Mouse (Mus musculus): ENCODE data around the gene Znrf1.
"Not testable (repeated sequence)": the region's sequence is repeated elsewhere in the genome, so short reads cannot be mapped to it uniquely, and the experiment has no call there.

The Znrf1 gene

DNA sequence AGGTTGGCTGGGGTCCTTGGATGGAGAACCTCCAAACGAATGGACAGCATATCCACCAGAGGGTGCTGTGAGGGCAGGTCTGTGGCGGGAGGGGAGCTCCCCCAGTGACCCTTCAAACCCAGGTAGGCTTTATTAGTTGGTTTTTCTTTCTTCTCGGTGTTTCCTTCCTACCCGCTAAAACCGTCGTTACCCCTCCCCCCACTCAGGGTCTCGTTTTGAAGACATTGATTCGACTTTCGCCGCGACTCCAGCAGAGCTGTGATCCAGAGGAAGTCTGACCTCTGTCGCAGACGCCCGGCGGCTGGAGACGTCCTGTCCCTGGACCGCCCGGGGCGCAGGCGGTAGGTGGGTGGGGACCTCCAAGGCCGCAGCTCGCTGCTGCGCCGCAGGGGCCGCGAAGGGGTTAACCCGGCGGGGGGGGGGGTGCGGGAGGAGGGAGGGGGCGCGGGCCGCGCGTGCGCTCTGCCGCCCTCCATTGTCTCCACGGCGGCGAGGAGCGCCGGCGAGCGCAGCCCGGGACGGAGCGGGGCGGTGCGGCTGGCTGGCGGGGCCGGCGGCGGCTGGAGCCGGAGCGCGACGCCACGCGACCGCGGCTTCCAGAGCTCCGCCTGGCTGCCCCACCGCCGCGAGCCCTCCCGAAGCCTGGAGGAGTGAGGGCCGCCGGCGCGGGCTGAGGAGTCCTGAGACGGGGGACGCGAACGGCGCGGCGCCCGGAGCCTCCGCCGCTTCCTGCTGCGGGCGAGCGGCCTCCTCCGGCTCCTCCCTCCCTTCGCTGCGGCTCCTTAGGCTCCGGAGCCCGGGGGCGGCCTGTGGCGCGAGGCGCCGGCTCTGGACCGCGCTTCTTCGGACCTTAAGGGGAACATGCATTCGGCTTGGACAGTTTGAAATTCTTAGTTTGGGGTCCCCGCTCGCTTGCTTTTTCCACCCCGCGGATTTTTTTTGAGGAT lies at the start of gene Znrf1:
Gene Znrf1 (plus strand): TSS at position 67 of the 947 bp plus-strand sequence.
- DNase-seq (ENCODE audit: extremely low read depth, low read depth), result peak; percentile 36

- no peak for DNase-seq (ENCODE audit: extremely low read depth, low read depth)
These were observed 45.8 kb upstream of the Znrf1 start for GRCm38 (mm10) chr8:111490034-111490591.

DNA sequence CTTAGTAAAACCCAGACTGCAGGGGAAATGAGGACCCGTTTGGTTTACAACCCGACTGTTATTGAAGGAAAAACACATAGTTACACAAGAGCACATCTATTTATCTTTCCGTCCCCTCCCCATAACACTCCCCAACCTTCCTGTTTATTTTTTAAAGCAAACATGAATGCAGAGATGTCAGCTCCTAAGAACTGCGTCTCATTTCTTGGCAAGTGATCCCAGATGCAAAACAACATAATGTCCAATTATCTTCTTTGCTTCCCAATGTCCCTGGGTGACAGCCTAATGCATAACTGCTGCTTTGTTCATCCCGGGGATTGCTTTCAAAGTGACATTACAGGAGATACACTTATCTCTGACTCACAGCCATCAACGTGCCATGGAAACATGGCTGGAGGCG lies 44.7 kb upstream of the Znrf1 start:
- no peak for DNase-seq (ENCODE audit: extremely low read depth, low read depth)

DNA sequence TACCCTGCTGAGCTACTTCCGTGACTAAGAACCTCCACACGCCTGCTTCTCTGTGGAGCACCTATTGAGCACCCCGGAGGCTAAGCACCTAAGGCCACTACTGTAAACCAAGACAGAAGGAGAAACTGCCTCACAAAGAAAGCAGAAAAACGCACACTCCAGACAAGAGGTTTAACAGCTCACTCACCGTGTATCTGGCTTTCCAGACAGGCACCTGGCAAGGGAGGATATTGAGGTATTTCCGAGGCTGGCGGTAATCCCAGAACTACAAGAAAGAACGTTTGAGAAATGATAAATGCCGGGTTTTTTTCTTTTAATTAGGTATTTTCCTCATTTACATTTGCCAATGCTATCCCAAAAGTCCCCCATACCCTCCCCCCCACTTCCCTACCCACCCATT lies 43.4 kb upstream of the Znrf1 start:
- no peak for DNase-seq (ENCODE audit: extremely low read depth, low read depth)

GRCm38 (mm10) chr8:111493176-111493575 lies 42.7 kb upstream of the Znrf1 start:
- no peak for DNase-seq (ENCODE audit: extremely low read depth, low read depth)

DNA sequence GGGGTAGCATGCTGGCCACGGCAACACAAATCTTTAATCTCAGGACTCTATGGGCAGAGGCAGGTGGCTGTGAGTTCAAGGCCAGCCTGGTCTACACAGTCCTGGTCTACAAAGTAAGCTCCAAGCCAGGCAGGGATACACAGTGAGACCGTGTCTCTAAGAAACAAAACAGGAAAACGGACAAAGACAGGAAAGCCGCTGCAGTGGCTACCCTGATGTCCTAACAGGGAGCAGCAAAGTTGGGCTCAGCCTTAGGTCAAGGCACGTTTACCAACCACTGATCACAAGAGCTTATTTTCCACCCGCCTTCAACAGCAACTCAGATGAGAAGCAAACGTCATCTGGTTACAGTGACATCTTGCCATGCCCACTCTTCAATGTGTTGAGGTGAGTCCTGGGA lies 39.6 kb upstream of the Znrf1 start:
- no peak for DNase-seq (ENCODE audit: extremely low read depth, low read depth)

GRCm38 (mm10) chr8:111498249-111498648 lies 37.6 kb upstream of the Znrf1 start:
- DNase-seq (ENCODE audit: extremely low read depth, low read depth), result not testable (repeated sequence)

DNA sequence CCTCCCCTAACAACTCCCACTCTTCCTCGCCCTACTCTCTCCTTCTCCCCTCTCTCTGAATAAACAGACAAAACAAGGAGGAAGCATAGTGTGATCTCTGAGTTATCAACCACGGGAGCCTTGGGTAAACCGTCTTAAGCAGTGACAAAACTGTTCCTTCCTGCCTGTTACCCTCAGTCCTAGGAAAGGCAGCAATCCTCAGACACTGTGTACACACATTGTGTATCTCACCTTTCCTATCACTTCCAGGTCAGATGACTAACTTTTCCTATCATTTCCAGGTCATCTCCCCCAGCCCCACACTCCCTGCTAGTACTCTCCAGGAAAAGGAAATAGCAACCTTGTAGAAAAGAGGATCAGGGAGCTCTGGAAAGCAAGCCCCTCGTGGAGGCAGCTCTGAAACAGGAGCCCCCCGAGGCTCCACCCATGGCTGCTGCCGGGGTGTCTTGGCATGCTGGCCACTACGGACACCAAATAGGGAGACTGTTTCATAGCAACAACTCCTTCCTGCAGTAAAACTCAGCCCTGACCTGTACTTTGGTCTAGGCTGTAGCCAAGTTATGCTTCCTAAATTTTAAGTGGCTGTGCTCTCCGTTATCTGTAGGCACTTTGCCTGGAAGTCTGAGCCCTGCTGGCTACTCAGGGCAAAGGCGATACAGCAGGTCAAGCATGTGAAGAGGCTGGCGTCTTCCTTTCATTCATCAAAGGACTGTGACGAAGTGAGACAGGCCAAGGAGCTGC lies 34.0 kb upstream of the Znrf1 start:
- no peak for DNase-seq (ENCODE audit: extremely low read depth, low read depth)

DNA sequence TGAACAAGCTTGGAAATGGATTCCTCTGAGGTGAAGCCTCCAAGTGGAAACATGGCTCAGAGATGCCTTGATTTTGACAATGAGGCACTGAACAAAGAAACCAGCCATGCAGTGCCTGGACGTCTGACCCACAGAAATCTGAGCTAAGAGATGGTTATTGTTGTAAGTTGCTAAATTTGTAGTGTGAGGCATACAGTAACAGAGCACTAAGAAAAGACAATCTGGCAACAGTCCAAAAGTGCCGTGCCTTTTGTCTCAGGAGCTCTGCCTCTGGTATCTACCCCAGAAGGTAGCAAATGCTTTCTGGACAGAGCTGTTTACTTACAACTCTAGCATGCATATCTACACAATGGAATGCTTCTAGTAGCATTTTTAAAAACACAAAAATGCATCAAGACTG lies 27.3 kb upstream of the Znrf1 start:
- DNase-seq (ENCODE audit: extremely low read depth, low read depth), result no peak

- peak; percentile 66 for DNase-seq (ENCODE audit: extremely low read depth, low read depth)
These were observed 26.6 kb upstream of the Znrf1 start for GRCm38 (mm10) chr8:111509278-111509677.

DNA sequence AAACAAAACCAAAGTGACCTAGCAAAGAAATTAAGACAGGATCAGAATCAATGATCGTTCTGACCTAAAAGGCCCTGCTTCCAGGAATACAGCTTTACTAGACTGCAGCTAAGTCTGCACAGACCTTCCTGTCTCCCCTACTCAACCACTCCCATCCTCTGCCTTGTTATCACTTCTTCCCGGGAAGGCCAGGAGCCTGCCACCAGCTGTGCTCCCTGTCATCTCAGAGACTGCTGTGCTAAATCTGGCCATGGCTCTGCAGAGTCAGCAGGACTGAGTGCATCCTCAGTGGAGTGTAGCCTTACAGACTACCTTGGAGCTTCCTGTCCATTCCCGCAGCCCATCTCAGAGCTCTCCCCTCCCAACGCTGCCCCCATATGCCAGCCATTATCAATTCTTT lies 25.5 kb upstream of the Znrf1 start:
- no peak for DNase-seq (ENCODE audit: extremely low read depth, low read depth)

- no peak for DNase-seq (ENCODE audit: extremely low read depth, low read depth)
These were observed 23.0 kb upstream of the Znrf1 start for GRCm38 (mm10) chr8:111512941-111513340.

DNA sequence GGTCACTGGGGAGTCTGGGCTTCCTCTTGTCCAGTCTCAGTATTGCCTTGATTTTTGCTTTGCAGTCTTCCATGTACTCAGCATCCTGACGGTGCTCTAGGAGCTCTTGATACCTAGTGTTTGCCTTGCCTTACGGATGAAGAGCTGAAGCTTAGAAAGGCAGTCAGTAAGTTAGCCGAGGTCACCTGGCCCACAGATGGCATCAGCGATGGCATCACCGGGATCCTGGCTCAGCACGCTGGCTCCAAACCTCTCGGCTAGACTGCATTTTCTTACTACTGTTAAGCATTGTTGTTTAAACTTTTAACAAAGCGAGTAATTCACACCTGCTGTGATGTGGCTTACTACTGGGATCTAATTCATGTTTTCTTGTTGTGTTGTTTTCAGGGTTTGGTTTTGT lies 22.5 kb upstream of the Znrf1 start:
- no peak for DNase-seq (ENCODE audit: extremely low read depth, low read depth)

- no peak for DNase-seq (ENCODE audit: extremely low read depth, low read depth)
These were observed 19.4 kb upstream of the Znrf1 start for GRCm38 (mm10) chr8:111516451-111517035.

DNA sequence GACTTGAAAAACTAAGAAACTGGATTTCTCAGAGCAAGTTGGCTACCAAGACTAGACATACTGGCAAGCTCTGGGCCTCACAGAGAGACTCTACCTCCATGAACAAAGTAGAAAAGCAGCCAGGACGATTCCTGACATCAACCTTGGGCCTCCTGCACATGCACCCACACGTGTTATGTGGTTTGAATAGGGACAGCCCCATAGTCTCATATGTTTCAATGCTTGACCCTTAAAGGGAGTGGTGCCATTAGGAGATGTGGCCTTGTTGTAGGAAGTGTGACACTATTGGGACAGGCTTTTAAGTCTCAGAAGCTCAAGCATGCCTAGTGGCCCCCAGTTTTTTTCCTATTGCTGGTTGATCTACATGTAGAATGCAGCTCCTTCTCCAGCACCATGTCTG lies 18.4 kb upstream of the Znrf1 start:
- DNase-seq (ENCODE audit: extremely low read depth, low read depth), result no peak

GRCm38 (mm10) chr8:111521713-111522429 lies 14.0 kb upstream of the Znrf1 start, which contains the start of gene Wdr59:
Wdr59 (minus strand) TSS chr8:111522092.
- peak; percentile 95 for DNase-seq (ENCODE audit: extremely low read depth, low read depth)

DNA sequence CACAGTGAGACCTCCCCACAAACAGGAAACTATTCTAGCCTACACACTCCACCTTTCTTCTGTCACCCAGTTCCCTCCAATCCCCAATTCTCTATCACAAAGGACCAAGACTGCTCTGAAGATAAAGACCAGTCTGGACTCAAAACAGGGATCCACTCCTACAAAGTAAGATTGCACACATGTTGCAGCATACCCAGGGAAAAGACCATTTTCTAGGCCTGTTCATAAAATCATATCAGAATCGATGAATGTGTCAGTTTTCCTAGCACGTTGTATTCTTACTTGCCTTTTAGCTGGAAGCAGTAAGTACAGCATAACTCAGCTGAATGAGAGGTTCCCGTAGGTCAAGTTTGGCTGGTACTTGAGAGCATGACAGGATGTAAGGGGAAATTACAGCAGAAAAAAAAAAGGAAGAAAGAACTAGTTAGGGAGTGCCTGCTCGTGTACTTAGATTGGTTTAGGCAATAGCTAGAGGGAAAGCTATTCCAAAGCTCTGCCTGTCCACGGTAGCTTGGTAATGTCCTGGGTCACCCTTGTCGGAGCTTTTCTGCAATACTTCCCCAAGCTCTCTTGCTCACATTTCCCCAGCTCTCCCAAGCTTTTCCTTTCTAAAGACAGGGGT lies 9.4 kb upstream of the Znrf1 start:
- DNase-seq (ENCODE audit: extremely low read depth, low read depth), result no peak

DNA sequence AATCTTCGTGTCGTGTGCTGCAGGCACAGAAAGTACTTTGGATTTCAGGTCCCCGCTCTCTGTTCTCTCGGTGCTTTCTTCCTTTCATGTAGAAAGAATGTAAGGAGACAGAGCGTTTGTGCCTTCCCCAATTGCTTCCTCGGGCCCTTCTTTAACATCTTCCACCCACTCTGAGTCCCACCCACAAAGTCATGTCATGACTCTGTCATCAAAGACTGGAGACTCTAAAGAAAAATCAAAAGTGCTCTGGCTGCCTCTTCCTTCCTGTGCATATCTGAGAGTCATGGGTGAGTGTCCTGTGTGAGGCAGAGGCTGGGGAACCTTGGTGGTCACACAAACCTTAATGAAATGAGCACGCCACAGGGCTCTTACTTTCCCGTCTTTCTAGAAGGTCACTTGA lies 8.7 kb upstream of the Znrf1 start:
- no peak for DNase-seq (ENCODE audit: extremely low read depth, low read depth)

GRCm38 (mm10) chr8:111528071-111528470 lies 7.8 kb upstream of the Znrf1 start:
- DNase-seq (ENCODE audit: extremely low read depth, low read depth), result no peak

DNA sequence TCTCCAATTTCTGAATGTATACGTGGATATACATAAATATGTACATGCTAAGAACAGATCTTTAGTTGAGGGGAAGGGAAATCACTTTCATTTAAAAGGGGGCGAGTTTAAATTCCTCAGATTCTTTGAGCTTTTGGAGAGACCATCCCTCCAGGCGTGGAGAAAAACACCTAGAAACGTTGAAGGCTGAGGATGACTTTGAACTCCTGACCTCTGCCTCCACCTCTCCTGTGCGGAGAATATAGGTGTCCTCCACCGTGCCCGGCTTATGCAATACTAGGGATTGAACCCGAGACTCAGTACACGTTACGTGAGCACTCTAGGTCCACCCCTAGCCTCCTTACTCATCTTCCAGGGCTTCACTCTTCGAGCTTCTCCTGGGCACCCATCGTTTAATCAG lies 4.7 kb upstream of the Znrf1 start:
- DNase-seq (ENCODE audit: extremely low read depth, low read depth), result no peak

DNA sequence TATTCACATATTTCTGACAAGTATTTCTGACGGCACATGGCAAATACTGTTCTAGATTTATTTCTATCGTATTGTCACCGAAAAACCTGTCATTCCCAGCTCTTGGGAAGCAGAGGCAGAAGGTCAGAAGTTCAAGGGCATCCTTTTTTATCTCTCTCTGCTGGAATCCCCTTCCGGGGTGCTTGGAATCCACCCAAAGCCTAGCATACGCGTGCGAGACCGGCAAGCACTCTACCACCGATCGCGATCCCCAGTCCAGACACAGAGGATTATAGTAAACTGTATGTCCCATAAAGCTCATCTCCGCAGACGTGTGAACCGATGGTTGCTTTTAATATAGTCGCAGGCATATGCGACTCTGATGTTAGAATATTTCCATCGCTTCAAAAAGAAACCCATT lies 4.3 kb upstream of the Znrf1 start:
- no peak for DNase-seq (ENCODE audit: extremely low read depth, low read depth)

All from MEL-GATA-1-ER (cell line).